ENCODE assay signal across 8 mouse cellular contexts in the genomic region with DNA sequence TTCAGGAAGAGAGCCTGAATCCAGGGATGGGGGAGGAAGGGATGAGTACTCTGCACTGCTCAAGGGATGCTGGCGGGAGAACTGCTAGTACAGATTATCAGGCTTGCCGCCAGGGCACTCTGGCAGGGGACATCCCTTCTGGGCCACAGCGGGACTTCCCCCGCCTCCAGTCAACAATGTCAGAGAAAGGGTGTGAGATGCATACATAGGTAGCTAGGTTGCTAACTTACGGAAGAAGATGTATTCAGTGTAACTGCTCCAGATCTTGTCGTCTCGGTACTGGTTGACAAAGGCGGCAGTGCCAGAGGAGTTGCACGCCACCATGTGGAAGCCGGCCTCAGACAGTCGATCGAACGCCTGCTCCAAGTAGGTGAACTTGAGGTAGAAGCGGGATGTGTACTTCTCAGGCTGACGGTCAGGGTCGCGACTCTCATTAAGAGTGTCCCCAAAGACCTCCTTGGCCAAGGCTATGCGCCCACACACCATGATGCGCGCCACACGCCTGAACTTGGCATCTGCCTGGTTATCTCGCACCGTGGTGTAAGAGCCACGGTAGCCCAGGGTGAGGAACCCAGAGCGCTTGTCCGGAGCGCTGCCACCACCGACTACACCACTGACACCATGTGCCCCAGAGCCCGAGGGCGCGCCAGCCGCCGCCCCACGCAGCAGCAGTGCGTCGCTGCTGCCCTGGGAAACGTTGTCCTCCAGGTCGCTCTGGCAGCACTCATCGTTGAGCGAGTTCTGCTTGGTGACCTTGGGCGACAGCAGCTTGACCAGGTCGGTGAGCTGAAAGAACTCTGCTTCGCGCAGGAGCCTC. TPM values are rescaled to one million over a fixed set of nuclear protein-coding genes. Genes with fewer than 3 reads are reported as not detected.
A peak's percentile ranks its signal among the peaks of the same experiment; 100 is the strongest.
DNase-seq lines count a peak whose midpoint lies in the region; ATAC-seq lines count a peak whose summit lies in the region.
"Had no signal": no experiment of that assay in that cellular context is flagged by ENCODE, and none has a peak within 500 bp of the region (broad histone marks: within the 10 kb centered on the region; RNA-seq: fewer than 3 reads in every experiment).

No protein-coding gene starts in this region.

- H3K4me1 ChIP-seq in midbrain, embryonic 13.5 days (replicated peaks) = peaks cover 24% of the 10 kb centered on the region

- peak overlapping the region; percentile 39; the same call in 1 of the 2 replicates for H3K27ac ChIP-seq in midbrain, embryonic 13.5 days

- peak; percentile 9 for DNase-seq in adrenal gland, postnatal 14 days
- DNase-seq in cerebellum, postnatal 4 days (ENCODE audit: low spot score in 2 of 2) = peak; percentile 34 to 68
- peak; percentile 9 to 15 for DNase-seq in heart, adult 18-20 months
- peak; percentile 6 for DNase-seq in kidney, adult 11 months
- peak; percentile 68 to 83 for DNase-seq in left cerebral cortex, postnatal 25 days (ENCODE audit: low spot score in 2 of 2)
- peak; percentile 1 for DNase-seq in yolk sac, embryonic 10.5 days (ENCODE audit: low spot score)

- under 1% methylated on average over 44 of the region's 44 CpGs for WGBS in midbrain, embryonic 13.5 days

- peak overlapping the region; percentile 73 for H3K9ac ChIP-seq in midbrain, embryonic 13.5 days (replicated peaks)

- peak; percentile 46 for ATAC-seq in midbrain, embryonic 13.5 days

- peak overlapping the region; percentile 95 for H3K4me2 ChIP-seq in midbrain, embryonic 13.5 days (replicated peaks)

- H3K9me3 ChIP-seq in midbrain, embryonic 13.5 days = no peaks in the 10 kb centered on the region

- no peaks in the 10 kb centered on the region for H3K36me3 ChIP-seq in midbrain, embryonic 13.5 days

- peak overlapping the region; percentile 70 for H3K4me3 ChIP-seq in midbrain, embryonic 13.5 days (replicated peaks)

- peaks cover 14% of the 10 kb centered on the region; the same call in 1 of the 2 replicates for H3K27me3 ChIP-seq in midbrain, embryonic 13.5 days

- intact Hi-C loops in left cerebral cortex, postnatal 25 days (cut with DNase I) = loop anchor here (2.0 to 10.0 kb wide), 3 partner anchors 180 to 1216 kb away; no protein-coding TSS in a partner anchor

RNA-seq across cellular contexts. Expression of a gene that starts 1.2 kb away (rescaled TPM):
- 0.22 and 0.34 TPM in 2 replicates for total RNA-seq in adrenal gland, postnatal 14 days (2021)
- total RNA-seq in heart, adult 18-20 months (2021) = under 1 TPM; 0.82 to 0.87 TPM
- total RNA-seq in left cerebral cortex, postnatal 25 days (2021) = 10 to 100 TPM in 1 of 2 experiments, 1 to 10 TPM in 1; 7.6 to 10.5 TPM
- 6.7 and 7.3 TPM in 2 replicates for polyA plus RNA-seq in midbrain, embryonic 13.5 days (2015; fragmentation: Nextera tagmentation; extraction: Ambion mirVana)
- total RNA-seq: hematopoietic stem cell, adult 5-6 weeks had no signal

Comparison
In these comparisons a context has a peak if more than half of its experiments do, and no peak if none do; other contexts are left out.
1. Peak in every context shown above with its lines: DNase-seq, ATAC-seq, H3K4me3 ChIP-seq and H3K27ac ChIP-seq.
2. DNase-seq: peak in every context shown above with its lines; median percentile 76 in left cerebral cortex, postnatal 25 days; 51 in cerebellum, postnatal 4 days; 12 in heart, adult 18-20 months; 9 in adrenal gland, postnatal 14 days; 6 in kidney, adult 11 months; 1 in yolk sac, embryonic 10.5 days.